Mouse (Mus musculus) neural tube, embryonic 14.5 days (tissue): ENCODE data around the gene Rasgrp1. TPM values are rescaled to one million over a fixed set of nuclear protein-coding genes. Genes with fewer than 3 reads are reported as not detected.

Experiments used
- ATAC-seq: fragments of 200-750 bp; cut with Nextera tagmentation; 2 replicates; pipeline ENCODE4 v1.8.0; 2017; ENCODE audit warnings: low read depth, mild to moderate bottlenecking, moderate TSS enrichment, moderate library complexity
- H3K27ac ChIP-seq: fragments of 300-500 bp; sonication (generic); 2 replicates; pipeline ENCODE4 v1.5.1; 2014; ENCODE audit warnings: low read depth, mild to moderate bottlenecking, control low read depth, low read length, moderate library complexity, mixed read lengths
- H3K27me3 ChIP-seq: fragments of 300-500 bp; sonication (generic); 2 replicates; pipeline ENCODE4 v1.6.1; 2014; ENCODE audit warnings: low read length; ENCODE audit not compliant: control insufficient read depth, insufficient read depth
- H3K36me3 ChIP-seq: fragments of 300-500 bp; sonication (generic); 2 replicates; pipeline ENCODE4 v1.6.1; 2014; ENCODE audit warnings: low read length, mixed read lengths; ENCODE audit not compliant: control insufficient read depth, insufficient read depth
- H3K4me1 ChIP-seq: fragments of 300-500 bp; sonication (generic); 2 replicates; pipeline ENCODE4 v1.6.1; 2014; ENCODE audit warnings: low read length; ENCODE audit not compliant: control insufficient read depth, insufficient read depth
- H3K4me2 ChIP-seq: fragments of 300-500 bp; sonication (generic); 2 replicates; pipeline ENCODE4 v1.6.1; 2014; ENCODE audit warnings: mild to moderate bottlenecking, low read depth, low read length, control low read depth
- H3K4me3 ChIP-seq: fragments of 300-500 bp; sonication (generic); 2 replicates; pipeline ENCODE4 v1.5.1; 2014; ENCODE audit warnings: low read depth, low read length, control low read depth, mixed read lengths
- H3K9ac ChIP-seq: fragments of 300-500 bp; sonication (generic); replicated peaks from 2 replicates; pipeline ENCODE4 v1.6.1; 2014; ENCODE audit warnings: low read depth, mild to moderate bottlenecking, control low read depth, low read length, mixed read lengths
- H3K9me3 ChIP-seq: fragments of 300-500 bp; sonication (generic); 2 replicates; pipeline ENCODE4 v1.6.1; 2016; ENCODE audit warnings: low read length; ENCODE audit not compliant: control insufficient read depth
- whole genome bisulfite sequencing: fragments of 180-500 bp; shearing (Covaris S2); extraction: QIAGEN DNeasy Blood & Tissue Kit; methylation state at CpG from one replicate; pipeline ENCODE4 v1.1.7; 2014; 5-methylcytosine and 5-hydroxymethylcytosine counted together
- polyA plus RNA-seq: library from polyadenylated mRNA; unstranded; fragments of >200 nt; fragmentation: Nextera tagmentation; extraction: Ambion mirVana; gene quantifications from 2 replicates; pipeline ENCODE4 v1.2.1, GENCODE M21; 2014

Gene Rasgrp1
- 2.1 and 2.4 TPM in 2 replicates for polyA plus RNA-seq

DNA sequence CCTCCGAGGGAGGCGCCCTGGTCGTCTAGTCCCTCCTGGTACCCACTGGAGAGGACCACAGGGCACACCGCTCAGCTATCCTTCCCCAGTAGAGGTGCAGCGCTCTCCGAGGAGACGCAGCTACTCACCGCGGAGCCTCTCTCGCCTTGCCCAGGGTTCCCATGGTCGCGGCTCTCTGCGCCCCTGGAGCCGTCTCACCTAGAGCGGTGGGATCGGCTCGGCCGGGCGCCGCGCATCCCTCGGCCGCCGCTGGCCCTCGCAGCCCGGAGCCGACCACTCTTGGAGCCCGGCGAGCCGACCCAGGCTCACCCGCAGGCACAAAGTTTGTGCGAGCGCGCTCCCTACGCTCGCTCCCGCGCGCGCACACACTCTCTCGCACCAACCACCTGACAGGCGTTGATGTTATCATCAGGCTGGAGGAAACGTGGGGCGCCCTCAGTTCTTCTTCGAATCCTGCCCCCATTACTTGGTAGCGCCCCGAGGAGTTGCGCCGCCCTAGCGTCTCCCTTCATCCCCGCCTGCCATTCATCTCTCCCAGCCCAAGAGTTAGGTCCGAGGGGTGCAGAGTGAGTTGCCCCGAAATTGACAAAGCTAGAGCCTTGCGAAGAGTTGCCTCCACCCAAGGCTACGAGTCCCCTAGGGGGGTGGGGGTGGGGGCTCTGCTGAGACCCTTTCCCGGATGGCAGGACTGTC is at the start of gene Rasgrp1:
Rasgrp1 (minus strand) TSS at position 455 of the 693 bp plus-strand sequence.
- no peak within 1 kb of the TSS for H3K27ac ChIP-seq
- under 1% methylated on average over 56 of the region's 56 CpGs for WGBS
- H3K4me3 ChIP-seq = peak within 1 kb of the TSS; percentile 47
- H3K9ac ChIP-seq = peak within 1 kb of the TSS; percentile 18; the same call in 1 of the 2 replicates
- H3K36me3 ChIP-seq = no peaks in the 10 kb centered on the region
- H3K4me1 ChIP-seq = peaks cover 4% of the 10 kb centered on the region; the same call in 1 of the 2 replicates
- H3K27me3 ChIP-seq = peaks cover 5% of the 10 kb centered on the region; the same call in 1 of the 2 replicates
- H3K4me2 ChIP-seq = peak within 1 kb of the TSS; percentile 95
- no peaks in the 10 kb centered on the region for H3K9me3 ChIP-seq
- peak; percentile 73 for ATAC-seq

DNA sequence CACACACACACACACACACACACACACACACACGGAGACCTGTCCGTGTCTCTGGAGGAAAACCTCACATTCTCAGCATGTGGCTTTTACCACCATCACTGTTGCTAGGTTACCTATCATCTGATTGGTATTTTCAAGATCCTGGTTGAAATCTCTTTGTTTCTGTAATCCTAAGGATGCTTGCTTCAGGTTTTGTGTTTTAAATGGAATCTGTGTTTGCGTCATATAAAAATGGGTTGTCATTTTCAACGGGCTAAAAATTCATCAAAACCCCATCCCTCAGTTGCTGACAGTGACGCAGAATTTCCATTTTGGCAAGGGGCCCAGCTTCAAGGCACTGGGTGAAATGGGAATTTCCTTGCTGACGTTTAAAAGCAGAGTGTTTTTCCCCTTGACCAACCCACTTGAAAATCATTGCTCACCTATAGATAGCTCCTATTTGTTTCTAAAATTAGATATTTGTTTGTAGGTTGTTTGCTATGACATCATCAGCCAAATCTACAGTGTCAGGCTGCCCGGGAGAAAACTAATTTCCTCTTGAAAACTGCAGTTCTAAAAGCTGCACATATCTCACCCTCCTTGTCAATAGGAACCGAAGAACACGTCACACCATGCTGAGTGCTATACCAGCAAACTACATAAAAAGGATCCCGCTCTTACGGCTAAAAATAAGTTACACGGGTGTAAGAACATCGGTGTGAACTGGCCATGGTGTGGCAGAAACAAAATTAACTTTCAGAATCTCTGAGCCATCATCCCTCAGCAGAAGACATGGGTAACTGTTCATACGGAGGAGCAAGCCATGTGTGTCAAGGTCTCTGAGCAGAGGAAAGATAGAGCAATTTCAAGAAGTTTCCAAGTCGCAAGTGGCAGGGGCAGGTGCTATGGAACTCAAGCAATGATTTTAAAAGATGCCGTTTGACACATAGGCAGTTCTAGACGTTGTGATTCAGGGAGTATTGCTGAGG is 47.4 kb upstream of the Rasgrp1 start:
- H3K9me3 ChIP-seq = no peaks in the 10 kb centered on the region
- 73% methylated on average over 17 of the region's 17 CpGs for WGBS
- no peaks in the 10 kb centered on the region for H3K27me3 ChIP-seq
- H3K4me3 ChIP-seq = no peak overlapping the region
- no peak; the same call in 1 of the 2 replicates for ATAC-seq
- H3K4me2 ChIP-seq = no peak overlapping the region
- H3K4me1 ChIP-seq = no peaks in the 10 kb centered on the region
- H3K9ac ChIP-seq = no peak overlapping the region
- no peak overlapping the region for H3K27ac ChIP-seq
- no peaks in the 10 kb centered on the region for H3K36me3 ChIP-seq

DNA sequence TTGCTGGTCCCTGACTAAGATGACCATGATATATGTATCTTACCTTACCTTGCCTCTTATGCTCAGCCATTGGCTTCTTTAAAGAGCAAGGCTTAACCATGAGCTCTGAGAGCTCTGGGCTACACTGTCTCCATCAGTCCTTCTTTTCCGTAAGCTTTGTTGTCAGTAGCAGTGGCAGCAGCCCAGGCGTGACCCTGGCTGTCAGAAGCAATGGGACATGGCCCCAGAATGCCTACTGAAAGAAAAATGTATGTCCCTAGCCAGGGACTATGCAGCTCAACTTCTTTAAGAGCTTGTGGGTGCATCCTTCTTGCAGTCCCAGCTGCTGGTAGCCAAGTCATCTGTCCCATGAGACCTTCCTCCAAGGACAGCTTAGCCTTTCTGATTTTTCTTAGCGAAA is 46.7 kb upstream of the Rasgrp1 start:
- Histone ChIP-seq H3K4me1 (no peaks in the 10 kb centered on the region), H3K4me2 (no peak overlapping the region), H3K36me3 (no peaks in the 10 kb centered on the region), H3K9ac (no peak overlapping the region), H3K4me3 (no peak overlapping the region), H3K27me3 (no peaks in the 10 kb centered on the region), H3K27ac (no peak overlapping the region), H3K9me3 (no peaks in the 10 kb centered on the region)
- ATAC-seq = no peak
- WGBS = 81% methylated on average over 3 of the region's 3 CpGs

DNA sequence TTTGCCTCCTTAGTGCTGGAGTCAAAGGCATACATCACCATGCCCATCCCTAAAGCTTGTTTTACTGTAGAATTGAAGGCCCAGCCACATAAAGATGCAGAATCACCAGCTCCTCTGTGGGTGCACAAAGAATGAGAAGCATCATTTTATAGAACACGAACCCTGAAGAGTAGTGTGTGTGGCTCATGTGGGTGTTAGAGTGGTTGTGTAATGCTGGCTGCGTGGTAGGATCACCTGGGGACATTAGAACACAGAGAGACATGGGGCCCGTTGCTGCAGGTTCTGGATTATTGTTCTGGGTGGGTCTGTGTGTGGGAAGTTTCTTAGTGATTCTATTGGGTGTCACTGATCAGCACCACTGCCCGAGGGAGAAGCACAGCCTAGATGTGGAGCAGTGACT is 45.3 kb upstream of the Rasgrp1 start:
- 89% methylated on average over 4 of the region's 4 CpGs for WGBS
- Histone ChIP-seq H3K9ac (no peak overlapping the region), H3K4me1 (no peaks in the 10 kb centered on the region), H3K27me3 (no peaks in the 10 kb centered on the region), H3K36me3 (no peaks in the 10 kb centered on the region), H3K27ac (no peak overlapping the region), H3K4me2 (no peak overlapping the region), H3K4me3 (no peak overlapping the region), H3K9me3 (no peaks in the 10 kb centered on the region)
- ATAC-seq = no peak

DNA sequence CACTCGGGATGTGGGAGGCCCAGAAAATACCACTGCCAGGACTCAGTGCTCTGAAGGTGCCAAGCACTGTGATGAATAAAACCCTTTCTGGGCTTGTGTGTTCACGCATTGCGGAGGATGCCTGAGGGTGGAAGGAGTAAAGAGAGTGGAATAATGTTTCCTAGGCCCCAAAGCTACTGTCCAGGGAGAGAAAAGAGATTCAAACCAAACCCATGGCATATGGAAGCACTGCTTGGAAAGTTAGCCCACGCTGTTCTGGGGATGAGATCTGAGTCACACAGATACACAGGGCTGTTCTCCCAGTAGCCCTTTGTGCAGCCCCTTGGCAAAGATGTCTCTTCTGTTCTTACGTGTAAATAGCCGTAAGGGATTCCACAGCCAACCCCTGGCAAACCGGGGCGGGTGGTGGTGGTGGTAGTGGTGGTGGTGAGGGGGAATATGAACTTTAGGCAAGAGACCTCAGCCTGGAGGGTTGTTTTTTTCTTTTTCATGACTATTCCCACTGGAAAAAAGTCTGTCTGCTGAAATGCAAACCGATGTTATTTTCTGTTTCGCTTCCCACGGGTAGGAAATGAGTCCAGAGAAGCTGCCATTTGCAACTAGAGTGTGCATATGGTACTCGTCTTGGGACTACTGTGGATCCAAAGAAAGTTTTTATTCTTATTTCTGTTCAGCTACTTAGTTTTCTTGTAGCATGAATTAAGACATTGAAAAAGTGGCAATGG is 44.3 kb upstream of the Rasgrp1 start:
- 85% methylated on average over 12 of the region's 12 CpGs for WGBS

DNA sequence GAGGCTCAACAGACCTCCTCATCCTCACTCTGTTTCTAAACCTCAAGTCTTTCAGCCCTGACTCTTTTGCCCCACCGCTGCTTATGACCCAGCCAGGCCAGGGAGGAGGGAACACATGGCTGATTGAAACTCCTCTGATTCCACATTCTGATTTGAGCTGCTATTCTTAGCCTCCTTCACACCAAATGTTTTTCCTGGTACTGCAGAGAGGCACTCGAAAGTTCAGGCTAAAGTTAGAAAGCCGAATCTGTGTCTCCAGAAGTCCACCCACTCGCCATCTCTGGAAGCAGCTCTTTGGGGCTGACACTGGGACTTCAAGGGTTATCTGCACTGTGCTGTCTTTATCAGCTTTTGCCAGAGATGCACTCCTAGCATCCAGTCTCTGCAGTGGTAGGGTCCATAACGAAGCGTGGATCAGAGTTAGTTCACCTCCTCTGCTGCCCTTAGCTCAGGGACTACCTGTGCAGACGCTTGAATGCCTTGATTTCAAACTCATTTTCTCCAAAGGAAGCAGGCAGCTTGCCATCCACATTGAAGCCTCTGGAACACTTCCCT is 43.3 kb upstream of the Rasgrp1 start:
- H3K4me1 ChIP-seq = no peaks in the 10 kb centered on the region
- no peaks in the 10 kb centered on the region for H3K36me3 ChIP-seq
- no peak for ATAC-seq
- H3K27ac ChIP-seq = no peak overlapping the region
- H3K4me3 ChIP-seq = no peak overlapping the region
- no peaks in the 10 kb centered on the region for H3K9me3 ChIP-seq
- WGBS = 83% methylated on average over 7 of the region's 7 CpGs
- no peaks in the 10 kb centered on the region for H3K27me3 ChIP-seq
- H3K9ac ChIP-seq = no peak overlapping the region
- H3K4me2 ChIP-seq = no peak overlapping the region

More for the DNA sequence above, 44.3 kb upstream of the Rasgrp1 start:
- Histone ChIP-seq H3K9ac (no peak overlapping the region), H3K27ac (no peak overlapping the region), H3K9me3 (no peaks in the 10 kb centered on the region), H3K4me1 (no peaks in the 10 kb centered on the region), H3K36me3 (no peaks in the 10 kb centered on the region), H3K27me3 (no peaks in the 10 kb centered on the region), H3K4me3 (no peak overlapping the region), H3K4me2 (no peak overlapping the region)
- ATAC-seq = no peak

DNA sequence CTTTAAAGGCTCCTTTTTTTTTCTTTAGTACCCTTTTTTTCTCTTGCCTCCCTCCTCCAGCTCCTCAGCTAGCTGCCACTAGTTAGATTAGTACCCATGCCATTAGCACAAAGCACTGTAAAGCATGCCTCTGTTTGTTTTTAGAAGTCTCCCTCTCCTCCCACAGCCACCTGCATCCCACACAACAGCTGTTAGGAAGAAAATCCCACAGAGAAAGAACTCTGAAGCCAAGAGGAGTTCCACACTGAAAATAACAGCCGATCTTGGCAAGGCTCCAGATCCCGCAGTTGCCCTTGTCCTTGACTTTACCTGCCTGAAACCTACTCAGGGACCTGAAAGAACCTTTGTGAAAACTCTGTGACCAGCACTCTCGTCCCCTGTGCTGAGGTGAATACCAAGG is 38.5 kb upstream of the Rasgrp1 start:
- Histone ChIP-seq H3K27me3 (no peaks in the 10 kb centered on the region), H3K36me3 (no peaks in the 10 kb centered on the region), H3K4me2 (no peak overlapping the region), H3K9me3 (no peaks in the 10 kb centered on the region), H3K4me3 (no peak overlapping the region), H3K9ac (no peak overlapping the region), H3K4me1 (no peaks in the 10 kb centered on the region), H3K27ac (no peak overlapping the region)
- ATAC-seq = no peak
- WGBS = 72% methylated on average over 3 of the region's 3 CpGs

DNA sequence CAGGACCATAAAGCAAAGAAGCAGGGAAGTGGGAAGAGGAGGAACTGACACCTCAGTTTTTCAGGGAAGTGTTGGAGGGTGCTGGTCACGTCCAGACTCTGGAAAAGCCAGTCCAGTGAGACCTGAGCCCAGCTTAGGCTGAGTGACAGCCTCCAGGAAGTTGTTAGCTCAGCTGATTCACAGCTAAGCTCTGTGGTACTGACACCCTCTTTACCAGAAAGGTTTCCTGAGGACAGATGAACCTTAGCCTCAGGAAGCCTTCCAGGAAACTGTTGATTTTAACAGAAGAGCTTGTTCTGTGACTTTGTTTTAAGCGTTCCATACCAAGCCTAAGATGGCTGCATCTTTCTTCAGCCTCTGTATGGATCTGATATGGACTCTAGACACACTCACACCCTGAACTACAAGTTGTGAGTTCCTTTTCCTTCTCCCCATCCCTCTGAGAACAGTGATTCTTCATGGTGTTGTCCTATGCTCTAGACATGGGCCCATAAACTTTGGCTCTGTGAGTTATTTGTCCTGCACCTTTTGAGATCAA is 31.6 kb upstream of the Rasgrp1 start:
- Histone ChIP-seq H3K27ac (no peak overlapping the region), H3K4me3 (no peak overlapping the region), H3K27me3 (no peaks in the 10 kb centered on the region), H3K9ac (no peak overlapping the region), H3K4me2 (no peak overlapping the region), H3K4me1 (no peaks in the 10 kb centered on the region), H3K36me3 (no peaks in the 10 kb centered on the region), H3K9me3 (no peaks in the 10 kb centered on the region)
- ATAC-seq = no peak
- 79% methylated on average over 2 of the region's 2 CpGs for WGBS
